Mouse (Mus musculus): ENCODE results near the gene Rint1. TPM values are rescaled to one million over a fixed set of nuclear protein-coding genes. Genes with fewer than 3 reads are reported as not detected.

Gene Rint1
- total RNA-seq, 2 experiments from 2014 or later = 15.9 to 18.8 TPM

GRCm38 (mm10) chr5:23863166-23864053, 75.9 kb downstream of the Rint1 start:
- no peak for DNase-seq (ENCODE audit: low spot score in 2 of 2)

- no peak for DNase-seq (ENCODE audit: low spot score in 2 of 2)
Measured at GRCm38 (mm10) chr5:23864054-23864965, 76.8 kb downstream of the Rint1 start.

GRCm38 (mm10) chr5:23865941-23866340, 78.4 kb downstream of the Rint1 start:
- no peak for DNase-seq (ENCODE audit: low spot score in 2 of 2)

Other genes with a start within 250 kb of the Rint1 start
- 10 to 100 TPM; 41.3 to 45.4 TPM for gene Srpk2, start 103.1 kb upstream of the Rint1 start, total RNA-seq (2021)
- gene Pus7, start 4.0 kb upstream of the Rint1 start, total RNA-seq (2021) = 10 to 100 TPM; 18.1 to 18.6 TPM
- gene Tomm7, start 56.5 kb downstream of the Rint1 start, total RNA-seq (2021) = 100 to 1,000 TPM; 119 to 133 TPM
- 100 to 1,000 TPM in 1 of 2 experiments, 10 to 100 TPM in 1; 51.9 to 156 TPM for gene Fam126a, start 243.0 kb downstream of the Rint1 start, total RNA-seq (2021)